Mouse (Mus musculus) right cerebral cortex, postnatal 14 days (tissue): ENCODE measurements around the gene Rapsn.
"Not testable (repeated sequence)": the region's sequence is repeated elsewhere in the genome, so short reads cannot be mapped to it uniquely, and the experiment has no call there.

Source experiments
- DNase-seq: peaks from one replicate; pipeline ENCODE4 v3.0.0; 2022

Rapsn gene

DNA sequence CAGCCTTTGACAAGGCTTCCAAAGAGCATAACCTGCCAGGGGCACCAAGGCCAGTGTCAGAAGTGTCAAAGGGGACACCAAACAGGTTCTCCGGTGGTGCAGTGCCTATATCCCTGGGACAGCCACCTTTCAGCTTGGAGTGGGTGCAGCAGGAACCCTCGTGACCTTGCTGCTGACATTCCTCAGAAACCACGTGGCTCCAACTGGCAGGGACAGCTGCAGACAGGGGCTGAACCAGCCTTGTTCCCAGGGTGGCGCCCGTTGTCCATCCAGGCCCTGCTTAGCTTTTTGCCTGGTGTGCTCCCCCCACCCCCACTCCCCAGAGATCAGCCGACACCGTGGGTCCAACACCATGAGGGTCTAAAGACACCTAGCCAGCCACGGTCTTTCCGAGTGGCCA lies at the start of gene Rapsn:
Gene Rapsn (plus strand): TSS at position 236 of the 400 bp plus-strand sequence.
- DNase-seq: no peak

DNA sequence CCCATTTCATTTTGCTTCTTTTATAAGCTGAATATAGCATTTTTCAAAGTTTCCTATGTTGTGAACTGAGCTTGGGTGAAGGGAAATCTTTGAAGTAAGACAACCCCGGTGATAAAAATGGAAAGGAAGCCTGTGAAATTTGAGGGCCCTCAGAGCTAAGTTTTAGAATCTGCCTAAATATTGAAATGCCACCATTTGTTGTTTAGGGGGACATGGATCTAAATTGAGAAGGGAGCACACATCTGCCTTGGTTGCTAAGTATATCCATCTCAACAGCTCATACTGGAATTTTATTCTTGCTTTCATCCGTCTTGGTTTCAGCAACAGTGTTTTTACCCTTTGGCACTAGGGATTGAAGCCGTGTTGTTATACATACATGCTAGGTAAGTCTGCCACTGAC lies 49.4 kb upstream of the Rapsn start:
- no peak for DNase-seq

DNA sequence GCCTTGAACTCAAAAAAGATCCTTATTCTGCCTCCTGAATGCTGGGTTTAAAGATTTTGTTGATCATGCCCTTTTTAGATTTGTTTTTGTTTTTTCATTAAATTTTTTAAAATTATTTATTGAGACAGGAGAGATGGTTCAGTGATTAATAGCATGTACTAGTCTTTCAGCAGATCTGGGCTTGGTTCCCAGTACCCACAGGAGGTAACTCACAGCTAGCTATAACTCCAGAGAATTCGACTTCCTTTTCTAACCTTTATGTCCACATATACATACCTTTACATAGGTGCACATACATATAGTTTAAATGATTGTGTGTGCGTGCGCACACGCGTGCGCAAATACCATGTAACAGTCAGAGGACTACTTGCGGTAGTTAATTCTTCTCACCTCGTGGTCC lies 26.9 kb upstream of the Rapsn start:
- DNase-seq: no peak

DNA sequence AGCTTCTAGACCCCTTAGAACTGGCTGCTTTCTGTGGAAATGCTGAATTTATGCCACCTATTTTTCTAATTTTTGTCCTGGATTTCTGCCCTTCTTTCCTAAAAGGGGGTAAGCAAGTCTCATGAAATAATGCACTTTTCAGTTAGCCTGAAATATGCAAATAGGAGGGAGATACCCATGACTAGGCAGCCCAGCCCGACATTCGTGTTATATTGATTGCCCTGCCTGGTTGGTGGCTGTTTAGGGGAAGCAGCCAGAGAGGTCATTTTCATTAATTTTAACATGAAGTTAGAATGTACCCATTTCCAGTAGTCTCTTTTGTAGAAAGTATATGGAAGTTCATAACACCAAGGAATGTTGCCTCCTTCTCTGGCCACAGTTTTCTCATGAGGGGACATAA lies 21.5 kb upstream of the Rapsn start:
- DNase-seq: no peak

DNA sequence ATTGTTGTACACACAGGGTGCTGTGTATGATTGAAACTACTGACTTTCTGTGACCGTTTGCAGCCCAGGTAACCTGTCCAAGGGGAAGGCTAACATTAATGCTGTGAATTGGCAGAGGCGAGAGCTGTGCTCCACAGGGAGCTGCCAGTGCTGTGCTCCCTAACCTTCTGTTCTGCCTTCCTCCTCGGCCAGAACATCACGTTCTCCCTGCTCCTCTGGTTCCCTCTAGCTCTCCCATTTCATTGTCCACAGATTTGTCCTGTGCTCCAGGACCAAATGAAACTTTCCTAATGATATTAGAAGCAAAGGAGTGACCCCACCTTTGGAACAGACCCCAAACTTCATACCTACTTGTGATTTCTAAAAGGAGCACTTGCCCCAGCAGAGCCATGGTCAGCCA lies 20.0 kb upstream of the Rapsn start:
- DNase-seq: no peak

DNA sequence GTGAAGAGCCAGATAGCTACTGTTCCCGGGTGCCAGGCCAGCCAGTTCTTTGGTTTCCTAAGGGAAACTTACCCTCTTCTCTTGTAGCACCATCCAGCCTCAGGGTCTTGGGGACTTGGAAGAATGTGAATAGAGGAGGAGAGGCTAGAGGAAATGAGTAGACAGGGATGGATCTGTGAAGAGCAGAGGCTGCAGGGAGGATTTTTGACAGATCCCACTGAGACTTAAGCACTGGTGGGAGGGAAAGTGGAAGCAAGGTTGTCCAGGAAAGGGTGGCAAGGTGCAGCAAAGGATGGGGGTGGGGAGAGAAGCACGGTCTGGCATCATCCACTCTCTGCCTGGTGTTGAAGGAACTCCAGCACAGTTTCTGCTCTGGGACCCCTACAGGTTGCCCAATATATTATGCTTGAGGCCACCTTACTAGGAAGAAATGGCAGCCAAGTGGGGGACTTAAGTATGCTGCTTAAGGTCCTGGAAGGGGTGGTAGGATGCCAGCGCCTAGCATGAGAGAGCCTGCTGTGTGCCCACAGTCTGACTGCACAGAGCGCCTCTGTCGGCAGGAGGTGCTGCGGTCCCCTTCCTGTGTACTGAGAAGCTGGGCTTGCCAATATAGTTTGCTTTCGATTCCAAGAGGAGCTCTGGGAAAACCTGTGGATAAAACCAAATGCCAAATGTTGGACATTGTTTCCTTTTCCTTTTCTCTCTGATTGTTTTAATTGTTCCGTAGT lies 17.2 kb upstream of the Rapsn start:
- DNase-seq: peak; percentile 42

DNA sequence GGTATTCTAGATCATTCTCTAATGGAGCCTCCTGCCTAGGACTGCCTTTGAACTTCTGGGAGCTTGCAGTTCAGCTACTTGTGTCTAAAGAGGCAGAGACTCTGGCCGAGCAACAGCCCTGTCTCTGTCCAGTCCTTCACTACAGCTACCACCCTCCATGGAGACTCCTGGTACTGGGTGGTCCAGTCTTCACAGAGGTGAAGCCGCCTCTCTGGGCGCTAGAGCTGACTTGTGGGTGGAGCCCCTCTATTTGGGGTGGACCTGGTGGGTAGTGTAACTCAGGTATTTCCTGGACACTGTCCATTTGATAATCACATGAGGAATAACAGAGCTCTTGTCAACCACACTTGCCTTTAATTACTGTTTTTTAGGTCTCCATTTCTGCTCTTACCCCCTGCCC lies 15.5 kb upstream of the Rapsn start:
- no peak for DNase-seq

DNA sequence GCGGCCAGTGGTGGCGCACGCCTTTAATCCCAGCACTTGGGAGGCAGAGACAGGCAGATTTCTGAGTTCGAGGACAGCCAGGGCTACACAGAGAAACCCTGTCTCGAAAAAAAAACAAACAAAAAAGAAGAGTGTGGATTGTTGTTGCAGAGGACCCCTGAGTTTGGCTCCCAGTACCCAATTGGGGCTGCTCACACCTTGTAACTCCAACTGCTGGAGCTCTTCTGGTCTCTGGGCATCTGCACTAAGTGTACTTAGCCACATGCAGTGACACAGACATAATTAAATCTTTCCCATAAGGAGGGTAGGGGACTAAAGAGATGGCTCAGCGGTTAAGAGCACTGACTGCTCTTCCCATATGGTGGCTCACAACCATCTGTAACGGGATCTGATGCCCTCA lies 13.2 kb upstream of the Rapsn start:
- DNase-seq: not testable (repeated sequence)

DNA sequence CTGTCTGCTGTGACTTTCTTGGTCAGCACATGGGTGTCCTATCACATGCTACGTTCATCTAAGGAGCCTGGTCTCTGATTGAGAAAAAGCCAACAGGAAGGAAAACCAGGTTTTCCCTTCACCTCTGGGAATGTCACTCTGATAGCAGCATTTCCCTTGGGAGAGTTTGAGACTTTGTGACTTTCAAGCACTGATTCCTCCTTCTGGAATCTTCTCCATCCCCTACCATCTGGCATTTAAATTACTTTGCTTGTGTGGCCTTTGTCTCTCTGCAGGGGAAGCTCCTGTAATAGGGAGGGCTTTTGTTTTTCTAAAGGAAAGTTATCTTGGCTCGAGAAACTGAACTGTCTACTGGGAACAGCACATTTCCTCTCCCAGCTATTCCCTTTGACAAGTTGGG lies 12.3 kb upstream of the Rapsn start:
- no peak for DNase-seq

DNA sequence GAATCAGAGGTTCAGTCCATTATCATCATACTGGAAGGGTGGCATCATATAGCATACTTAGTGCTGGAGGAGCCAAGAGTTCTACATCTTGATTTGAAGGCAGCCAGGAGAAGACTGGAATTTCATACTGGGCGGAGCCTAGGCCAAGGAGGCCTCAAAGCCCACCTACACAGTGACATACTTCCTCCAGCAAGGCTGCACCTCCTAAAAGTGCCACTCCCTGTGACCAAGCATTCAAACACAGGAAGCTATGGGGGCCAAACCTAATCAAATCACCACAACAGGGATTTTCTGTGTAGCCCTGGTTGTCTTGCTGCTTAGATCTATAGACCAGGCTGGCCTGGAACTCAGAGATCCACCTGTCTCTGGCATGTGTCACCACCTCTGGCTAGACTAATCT lies 11.5 kb upstream of the Rapsn start:
- no peak for DNase-seq

DNA sequence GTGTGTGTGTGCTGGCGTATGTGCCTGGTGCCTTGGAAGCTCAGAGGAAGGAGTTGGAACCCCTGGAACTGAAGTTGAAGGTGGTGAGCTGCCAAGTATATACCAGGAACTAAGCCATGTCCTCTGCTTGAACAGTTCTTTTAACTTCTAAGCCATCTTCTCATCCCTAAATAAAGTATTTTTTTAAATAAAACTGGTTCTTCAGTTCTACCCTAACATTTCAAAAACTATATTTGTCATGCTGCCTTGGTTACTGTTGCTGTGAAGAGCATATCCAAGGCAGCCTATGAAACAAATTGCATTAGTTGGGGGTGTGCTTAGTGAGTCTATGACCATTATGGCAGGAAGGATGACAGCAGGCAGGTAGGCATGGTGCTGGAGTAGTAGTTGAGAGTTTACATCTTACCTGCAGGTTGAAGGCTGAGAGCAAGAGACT lies 10.3 kb upstream of the Rapsn start:
- no peak for DNase-seq

DNA sequence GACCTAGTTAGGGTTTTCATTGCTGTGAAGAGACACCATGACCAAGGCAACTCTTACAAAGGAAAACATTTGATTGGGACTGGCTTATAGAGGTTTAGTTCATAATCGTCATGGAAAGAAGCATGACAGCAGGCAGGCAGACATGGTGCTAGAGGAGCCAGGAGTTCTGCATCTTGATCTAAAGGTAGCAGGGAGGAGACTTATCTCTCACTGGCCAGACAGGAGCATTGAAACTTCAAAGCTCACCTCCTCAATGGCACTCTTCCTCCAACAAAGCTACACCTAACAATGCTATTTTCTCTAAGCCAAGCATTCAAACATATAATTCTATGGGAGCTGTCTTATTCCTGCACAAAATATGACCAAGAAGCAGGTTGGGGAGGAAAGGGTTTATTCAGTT lies 8.9 kb upstream of the Rapsn start:
- no peak for DNase-seq

DNA sequence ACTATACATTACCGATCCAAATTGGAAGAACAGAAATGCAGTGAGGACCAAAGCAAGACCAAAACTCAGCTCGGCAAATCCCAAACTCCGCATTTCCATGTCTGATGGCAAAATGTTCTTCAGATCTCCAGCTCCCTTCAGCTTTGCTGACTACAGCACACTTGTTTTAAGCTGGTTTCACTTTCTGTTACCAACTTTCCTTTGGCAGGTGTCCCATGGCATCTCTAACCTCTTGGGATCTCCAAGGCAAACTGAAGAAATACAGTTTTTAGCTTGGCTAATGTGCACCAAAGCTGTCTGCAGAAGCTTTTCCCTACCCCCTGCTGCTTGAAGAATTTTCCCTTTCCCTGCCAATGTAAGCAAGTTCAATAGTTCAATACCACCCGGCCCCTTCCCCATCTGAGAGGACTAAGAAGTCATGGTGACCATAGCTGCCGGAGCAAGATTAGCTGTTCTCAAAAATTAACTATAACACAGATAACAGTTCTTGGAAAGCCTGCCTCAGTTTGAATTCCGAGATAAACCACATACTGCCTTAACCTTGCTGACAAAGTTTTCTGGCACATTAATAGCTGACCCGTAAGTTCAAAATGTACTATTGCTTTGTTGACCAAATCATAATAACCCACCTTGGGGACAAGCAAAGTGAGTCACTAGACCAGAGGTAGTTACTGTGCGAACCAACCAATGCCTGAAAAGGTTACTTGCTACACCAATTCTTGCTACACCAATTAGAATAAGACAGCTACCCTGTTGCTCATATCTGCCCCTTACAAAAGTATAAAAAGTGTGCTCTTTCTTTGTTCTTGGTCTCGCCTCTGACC lies 7.8 kb upstream of the Rapsn start:
- no peak for DNase-seq

DNA sequence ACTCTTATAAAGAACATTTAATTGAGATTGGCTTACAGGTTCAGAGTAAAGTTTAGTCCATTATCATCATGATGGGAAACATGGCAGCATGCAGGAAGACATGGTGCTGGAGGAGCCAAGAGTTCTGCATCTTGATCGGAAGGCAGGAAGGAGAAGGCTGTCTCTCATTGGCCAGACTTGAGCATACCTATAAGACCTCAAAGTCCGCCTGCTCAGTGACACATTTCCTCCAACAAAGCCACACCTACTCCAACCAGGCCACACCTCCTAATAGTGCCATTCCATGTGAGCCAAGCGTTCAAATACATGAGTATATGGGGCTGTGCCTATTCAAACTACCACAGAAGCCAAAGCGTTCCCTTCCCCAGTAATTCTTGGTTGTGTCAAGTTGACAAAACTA lies 4.2 kb upstream of the Rapsn start:
- no peak for DNase-seq

DNA sequence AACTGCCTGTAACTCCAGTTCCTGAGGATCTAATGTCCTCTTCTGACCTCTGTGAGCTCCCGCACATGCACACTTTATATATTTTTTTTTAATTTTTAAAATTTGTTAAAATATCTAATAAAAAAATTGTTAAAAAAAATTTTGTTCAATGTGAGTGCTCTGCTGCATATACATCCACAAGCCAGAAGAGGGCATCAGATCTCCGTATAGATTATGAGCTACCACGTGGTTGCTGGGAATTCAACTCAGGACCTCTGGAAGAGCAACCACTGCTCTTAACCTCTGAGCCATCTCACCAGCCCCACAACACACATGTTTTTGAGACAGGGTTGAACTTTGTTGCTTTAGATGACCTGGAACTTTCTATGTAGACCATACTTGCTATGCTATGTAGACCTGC lies 2.4 kb upstream of the Rapsn start:
- no peak for DNase-seq

DNA sequence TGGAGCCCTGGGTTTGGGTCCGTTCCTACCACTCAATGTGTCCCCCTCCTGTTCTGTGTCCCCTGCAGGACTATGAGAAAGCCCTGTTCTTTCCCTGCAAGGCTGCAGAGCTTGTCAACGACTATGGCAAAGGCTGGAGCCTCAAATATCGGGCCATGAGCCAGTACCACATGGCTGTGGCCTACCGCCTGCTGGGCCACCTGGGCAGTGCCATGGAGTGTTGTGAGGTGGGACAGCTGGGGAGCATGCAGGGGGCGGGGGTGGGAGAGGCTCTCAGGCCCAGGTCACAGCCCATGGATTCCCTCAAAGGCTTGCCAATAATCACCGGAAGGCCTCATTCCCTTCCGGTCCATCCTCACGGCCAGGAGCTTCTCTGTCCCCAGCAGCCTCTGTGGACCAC lies 6.4 kb downstream of the Rapsn start:
- DNase-seq: no peak

DNA sequence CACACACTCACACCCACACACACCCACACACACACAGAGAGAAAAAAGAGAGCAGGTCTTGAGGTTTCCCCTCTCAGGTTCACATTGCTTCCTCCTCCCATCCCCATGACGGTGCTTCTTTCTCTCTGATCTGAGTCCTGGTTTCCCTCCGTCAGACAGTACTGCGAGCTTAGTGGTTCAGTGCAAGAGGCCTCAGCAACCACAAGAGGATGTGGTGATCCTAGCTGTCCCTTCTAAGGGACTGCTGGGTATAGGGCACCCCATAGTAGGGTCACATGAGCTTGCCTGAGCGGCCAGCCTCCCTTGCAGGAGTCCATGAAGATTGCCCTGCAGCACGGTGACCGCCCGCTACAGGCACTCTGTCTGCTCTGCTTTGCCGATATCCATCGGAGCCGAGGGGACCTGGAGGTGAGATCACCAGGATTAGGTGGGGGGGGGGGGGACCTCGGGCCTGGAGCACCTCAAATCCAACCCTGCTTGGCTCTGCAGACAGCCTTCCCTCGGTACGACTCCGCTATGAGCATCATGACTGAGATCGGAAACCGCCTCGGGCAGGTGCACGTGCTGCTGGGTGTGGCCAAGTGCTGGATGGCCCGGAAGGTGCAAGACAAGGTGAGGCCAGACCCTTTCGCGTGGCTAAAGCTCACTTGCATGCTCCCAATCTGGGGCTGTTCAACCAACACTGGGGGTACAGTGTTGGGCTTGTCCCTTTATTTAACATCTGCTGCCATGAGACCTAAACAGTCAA lies 7.4 kb downstream of the Rapsn start:
- no peak for DNase-seq

DNA sequence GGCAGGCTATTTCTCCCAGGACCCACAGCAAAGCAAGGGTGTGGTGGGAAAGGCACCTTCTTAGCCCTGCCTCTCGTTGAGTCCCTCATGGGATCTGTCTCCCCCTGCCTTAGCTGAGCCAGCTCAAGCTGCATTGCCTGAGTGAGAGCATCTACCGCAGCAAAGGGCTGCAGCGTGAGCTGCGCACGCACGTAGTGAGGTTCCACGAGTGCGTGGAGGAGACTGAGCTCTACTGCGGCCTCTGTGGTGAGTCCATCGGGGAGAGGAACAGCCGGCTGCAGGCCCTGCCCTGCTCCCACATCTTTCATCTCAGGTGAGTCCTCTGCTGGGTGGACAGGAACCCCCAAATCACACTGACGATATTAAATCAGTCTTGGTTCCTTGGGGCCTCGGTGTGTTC lies 9.3 kb downstream of the Rapsn start:
- DNase-seq: no peak

DNA sequence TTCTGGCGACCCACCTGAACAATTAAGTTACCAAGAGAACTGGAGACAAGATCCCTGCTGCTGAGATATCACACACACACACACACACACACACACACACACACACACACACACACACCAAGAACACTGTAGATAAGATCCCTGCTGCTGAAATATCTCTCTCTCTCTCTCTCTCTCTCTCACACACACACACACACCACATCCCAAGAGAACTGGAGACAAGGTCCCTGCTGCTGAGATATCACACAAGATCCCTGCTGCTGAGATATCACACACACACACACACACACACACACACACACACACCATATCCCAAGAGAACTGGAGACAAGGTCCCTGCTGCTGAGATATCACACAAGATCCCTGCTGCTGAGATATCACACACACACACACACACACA lies 10.4 kb downstream of the Rapsn start:
- DNase-seq: not testable (repeated sequence)

DNA sequence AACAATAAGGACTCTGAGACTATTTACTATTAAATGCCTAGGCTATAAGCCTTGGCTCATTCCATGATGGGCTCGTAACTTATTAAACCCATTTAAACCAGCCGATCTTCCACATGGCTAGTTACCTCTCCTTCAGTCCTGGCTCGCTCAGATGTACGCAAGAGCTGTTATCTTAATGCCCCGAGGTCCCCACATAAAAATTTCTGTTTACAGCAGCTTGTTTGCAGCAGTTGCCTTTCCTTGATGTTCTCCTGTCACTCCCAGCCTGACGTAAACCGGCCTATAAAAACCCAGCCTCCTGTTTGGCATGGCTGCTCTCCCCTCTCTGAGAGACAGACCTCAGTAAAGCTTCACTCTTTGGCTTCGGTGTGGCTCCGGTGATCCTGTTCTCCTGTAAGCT lies 11.9 kb downstream of the Rapsn start:
- no peak for DNase-seq

DNA sequence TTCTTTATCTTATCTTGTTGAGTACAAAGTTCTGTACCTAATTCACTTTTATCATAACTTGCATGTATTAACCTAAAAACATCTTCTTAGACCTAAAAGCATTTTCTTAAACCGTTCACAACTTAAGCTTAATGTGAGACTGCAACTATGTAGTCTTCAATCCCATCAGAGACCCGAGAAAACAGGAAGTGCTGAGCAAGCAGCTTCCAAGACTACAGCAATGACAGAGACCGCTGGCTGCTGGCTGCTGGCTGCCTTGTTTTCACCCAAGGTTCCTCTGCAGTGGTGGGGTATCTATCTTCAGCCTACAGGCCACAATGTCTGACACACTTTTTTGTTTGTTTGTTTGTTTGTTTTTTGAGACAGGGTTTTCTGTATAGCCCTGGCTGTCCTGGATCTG lies 16.5 kb downstream of the Rapsn start:
- no peak for DNase-seq

DNA sequence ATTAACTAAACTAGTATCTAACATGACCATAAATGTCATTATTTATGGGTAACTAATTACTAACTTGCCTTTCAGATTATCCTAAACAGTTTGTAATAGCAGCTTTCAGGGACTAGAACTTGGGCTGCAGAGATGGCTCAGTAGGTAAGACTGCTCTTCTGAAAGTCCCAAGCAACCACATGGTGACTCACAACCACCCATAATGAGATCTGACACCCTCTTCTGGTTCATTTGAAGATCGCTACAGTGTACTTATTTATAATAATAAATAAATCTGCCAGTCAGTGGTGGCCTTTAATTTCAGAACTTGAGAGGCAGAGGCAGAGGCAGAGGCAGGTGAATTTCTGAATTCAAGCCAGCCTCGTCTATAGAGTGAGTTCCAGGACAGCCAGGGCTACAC lies 17.3 kb downstream of the Rapsn start:
- DNase-seq: no peak

DNA sequence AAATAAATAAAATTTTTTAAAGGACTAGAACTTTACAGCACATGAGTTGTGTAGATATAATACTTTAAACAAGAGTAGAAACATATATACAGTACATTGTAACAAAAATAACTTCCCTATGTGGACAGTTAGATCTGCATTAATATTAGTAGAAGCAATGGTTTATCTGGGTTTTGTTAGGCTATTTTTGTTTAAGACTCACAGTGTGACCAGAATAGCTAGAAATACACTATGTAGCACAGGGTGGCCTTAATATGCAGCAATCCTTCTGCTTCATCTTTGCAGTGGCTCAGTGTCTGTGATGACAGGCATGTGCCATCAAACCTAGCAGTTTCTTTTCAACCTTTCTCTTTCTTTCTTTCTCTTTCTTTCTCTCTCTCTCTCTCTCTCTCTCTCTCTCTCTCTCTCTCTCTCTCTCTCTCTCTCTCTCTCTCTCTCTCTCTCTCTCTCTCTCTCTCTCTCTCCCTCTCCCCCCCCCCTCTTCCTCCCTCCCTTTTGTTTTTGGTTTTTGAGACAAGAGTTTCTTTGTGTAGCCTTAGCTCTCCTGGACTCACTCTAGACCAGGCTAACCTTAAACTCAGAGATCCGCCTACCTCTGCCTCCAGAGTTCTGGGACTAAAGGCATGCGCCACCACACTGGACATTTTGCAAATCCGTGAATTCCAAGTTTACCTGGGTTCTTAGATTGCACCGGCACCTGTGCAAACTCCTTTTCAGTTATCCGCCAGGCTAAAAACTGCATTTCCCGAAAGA lies 17.9 kb downstream of the Rapsn start:
- no peak for DNase-seq
